Mouse (Mus musculus) forebrain, embryonic 15.5 days (tissue): ENCODE data around the gene Smok3b. TPM values are rescaled to one million over a fixed set of nuclear protein-coding genes. Genes with fewer than 3 reads are reported as not detected.

Experiments
- ATAC-seq: fragments of 200-750 bp; cut with Nextera tagmentation; replicated peaks from 2 replicates; pipeline ENCODE4 v1.8.0; 2017; ENCODE audit warnings: mild to moderate bottlenecking, moderate TSS enrichment, moderate library complexity
- H3K27ac ChIP-seq: fragments of 300-500 bp; sonication (generic); replicated peaks from 2 replicates; pipeline ENCODE4 v1.5.1; 2015; ENCODE audit warnings: mild to moderate bottlenecking, inconsistent platforms
- H3K27me3 ChIP-seq: fragments of 300-500 bp; sonication (generic); 2 replicates; pipeline ENCODE4 v1.6.1; 2015; ENCODE audit warnings: inconsistent platforms
- H3K36me3 ChIP-seq: fragments of 300-500 bp; sonication (generic); 2 replicates; pipeline ENCODE4 v1.6.1; 2015; ENCODE audit warnings: mild to moderate bottlenecking, inconsistent platforms
- H3K4me1 ChIP-seq: fragments of 300-500 bp; sonication (generic); 2 replicates; pipeline ENCODE4 v1.6.1; 2015; ENCODE audit warnings: inconsistent platforms
- H3K4me2 ChIP-seq: fragments of 300-500 bp; sonication (generic); replicated peaks from 2 replicates; pipeline ENCODE4 v1.6.1; 2015; ENCODE audit warnings: mild to moderate bottlenecking, inconsistent platforms
- H3K4me3 ChIP-seq: fragments of 300-500 bp; sonication (generic); 2 replicates; pipeline ENCODE4 v1.5.1; 2015; ENCODE audit warnings: mild to moderate bottlenecking, inconsistent platforms
- H3K9ac ChIP-seq: fragments of 300-500 bp; sonication (generic); replicated peaks from 2 replicates; pipeline ENCODE4 v1.6.1; 2015; ENCODE audit warnings: mild to moderate bottlenecking, inconsistent platforms
- H3K9me3 ChIP-seq: fragments of 300-500 bp; sonication (generic); 2 replicates; pipeline ENCODE4 v1.6.1; 2016; ENCODE audit warnings: inconsistent platforms
- WGBS: fragments of 180-500 bp; shearing (Covaris S2); methylation state at CpG from one replicate; pipeline ENCODE4 v1.1.7; 2015; ENCODE audit warnings: mixed read lengths; 5-methylcytosine and 5-hydroxymethylcytosine counted together
- polyA plus RNA-seq: library from polyadenylated mRNA; unstranded; fragments of >200 nt; fragmentation: Nextera tagmentation; extraction: Ambion mirVana; gene quantifications from 2 replicates; pipeline ENCODE4 v1.2.1, GENCODE M21; 2015

The Smok3b gene
- polyA plus RNA-seq, 1 experiment from 2014 or later, result not detected

DNA sequence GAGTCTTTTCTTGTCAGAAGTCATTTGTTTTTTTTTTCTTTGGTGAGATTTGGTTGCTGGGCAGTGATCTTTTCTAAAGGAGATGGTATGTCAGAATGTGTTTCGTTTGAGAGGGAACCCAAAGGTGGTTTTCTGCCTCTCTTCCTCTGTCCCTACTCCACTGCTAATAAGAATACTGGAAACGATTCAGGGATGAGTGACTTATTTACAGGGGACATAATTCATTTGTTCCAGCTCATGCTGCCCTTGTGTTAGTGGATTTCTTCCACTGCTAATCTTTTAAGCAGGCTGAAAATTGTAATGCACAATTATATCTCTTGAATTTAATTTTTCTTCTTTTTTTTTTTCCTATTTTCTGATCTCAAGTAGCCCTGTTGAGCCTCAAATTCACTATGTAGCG lies 65.6 kb downstream of the Smok3b start:
- Histone ChIP-seq H3K9me3 (no peaks in the 10 kb centered on the region), H3K4me2 (peak overlapping the region; percentile 67), H3K36me3 (peaks cover 6% of the 10 kb centered on the region; the same call in 1 of the 2 replicates), H3K27me3 (no peaks in the 10 kb centered on the region), H3K4me1 (peaks cover 38% of the 10 kb centered on the region), H3K9ac (peak overlapping the region; percentile 30; the same call in 1 of the 2 replicates), H3K4me3 (peak overlapping the region; percentile 94; the same call in 1 of the 2 replicates), H3K27ac (no peak overlapping the region)
- no peak for ATAC-seq
- 90% methylated on average over 3 of the region's 3 CpGs for WGBS

DNA sequence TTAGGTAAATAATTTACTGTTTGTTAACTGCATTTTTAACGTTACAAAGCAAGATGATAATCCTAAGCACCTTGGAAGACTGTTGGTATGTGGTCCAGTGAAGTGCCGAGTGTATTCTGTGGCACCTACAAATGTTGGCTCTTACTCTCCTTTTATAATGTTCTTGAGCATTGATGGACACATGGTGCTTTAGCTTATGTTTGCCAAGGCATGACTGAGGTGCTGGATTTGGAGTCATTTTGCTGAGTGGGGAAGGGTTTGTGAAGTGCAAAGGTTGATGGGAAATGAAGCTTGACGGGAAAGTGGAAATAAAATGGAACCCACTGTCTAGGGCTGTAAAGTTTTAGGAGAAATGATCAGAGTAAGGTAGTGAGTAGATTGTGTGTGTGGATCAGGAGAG lies 67.1 kb downstream of the Smok3b start:
- Histone ChIP-seq H3K27ac (no peak overlapping the region), H3K9ac (no peak overlapping the region), H3K27me3 (no peaks in the 10 kb centered on the region), H3K9me3 (no peaks in the 10 kb centered on the region), H3K4me1 (peaks cover 38% of the 10 kb centered on the region), H3K36me3 (peaks cover 15% of the 10 kb centered on the region), H3K4me3 (no peak overlapping the region), H3K4me2 (no peak overlapping the region)
- WGBS, result 84% methylated on average over 3 of the region's 3 CpGs
- ATAC-seq, result no peak

DNA sequence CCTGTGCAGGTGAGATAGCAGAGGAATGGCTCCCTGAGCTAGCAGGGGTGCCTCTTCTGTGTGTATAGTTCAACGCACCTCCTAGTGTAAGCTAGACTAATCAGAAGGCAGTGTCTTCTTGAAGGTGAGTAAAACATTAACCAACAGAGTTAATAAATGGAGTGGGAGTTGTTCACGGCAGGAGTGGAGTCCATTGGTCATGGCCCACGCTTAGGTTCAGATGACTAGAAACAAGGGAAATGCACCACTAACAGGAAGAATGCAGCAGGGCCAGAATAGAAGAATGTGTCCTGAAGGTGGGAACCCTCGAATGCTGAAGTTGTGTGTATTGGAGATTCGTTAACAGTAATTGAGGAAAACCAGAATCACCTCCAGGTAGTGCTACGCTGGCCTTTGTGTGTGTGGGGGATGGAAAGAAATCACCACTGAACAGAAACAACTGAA lies 67.9 kb downstream of the Smok3b start:
- Histone ChIP-seq H3K4me2 (no peak overlapping the region), H3K9me3 (no peaks in the 10 kb centered on the region), H3K36me3 (peaks cover 23% of the 10 kb centered on the region), H3K4me3 (no peak overlapping the region), H3K9ac (no peak overlapping the region), H3K4me1 (peaks cover 38% of the 10 kb centered on the region), H3K27ac (no peak overlapping the region), H3K27me3 (no peaks in the 10 kb centered on the region)
- no peak for ATAC-seq
- 77% methylated on average over 6 of the region's 6 CpGs for WGBS

DNA sequence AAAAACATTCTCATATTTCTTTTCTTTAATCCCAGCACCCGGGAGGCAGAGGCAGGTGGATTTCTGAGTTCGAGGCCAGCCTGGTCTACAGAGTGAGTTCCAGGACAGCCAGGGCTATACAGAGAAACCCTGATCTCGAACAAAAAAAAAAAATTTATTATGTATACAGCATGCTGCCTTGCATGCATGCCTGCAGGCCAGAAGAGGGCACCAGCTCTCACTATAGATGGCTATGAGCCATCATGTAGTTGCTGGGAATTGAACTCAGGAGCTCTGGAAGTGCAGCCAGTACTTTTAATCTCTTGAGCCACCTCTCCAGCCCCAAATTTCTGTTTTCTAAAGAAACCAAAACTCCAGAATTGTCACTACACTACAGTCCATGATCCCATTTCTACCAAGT lies 69.0 kb downstream of the Smok3b start:
- H3K27ac ChIP-seq, result no peak overlapping the region
- H3K9me3 ChIP-seq, result no peaks in the 10 kb centered on the region
- no peak for ATAC-seq
- H3K4me1 ChIP-seq, result peaks cover 35% of the 10 kb centered on the region
- peaks cover 34% of the 10 kb centered on the region for H3K36me3 ChIP-seq
- no peak overlapping the region for H3K4me2 ChIP-seq
- H3K4me3 ChIP-seq, result no peak overlapping the region
- 80% methylated on average over 3 of the region's 3 CpGs for WGBS
- H3K27me3 ChIP-seq, result no peaks in the 10 kb centered on the region
- H3K9ac ChIP-seq, result no peak overlapping the region

DNA sequence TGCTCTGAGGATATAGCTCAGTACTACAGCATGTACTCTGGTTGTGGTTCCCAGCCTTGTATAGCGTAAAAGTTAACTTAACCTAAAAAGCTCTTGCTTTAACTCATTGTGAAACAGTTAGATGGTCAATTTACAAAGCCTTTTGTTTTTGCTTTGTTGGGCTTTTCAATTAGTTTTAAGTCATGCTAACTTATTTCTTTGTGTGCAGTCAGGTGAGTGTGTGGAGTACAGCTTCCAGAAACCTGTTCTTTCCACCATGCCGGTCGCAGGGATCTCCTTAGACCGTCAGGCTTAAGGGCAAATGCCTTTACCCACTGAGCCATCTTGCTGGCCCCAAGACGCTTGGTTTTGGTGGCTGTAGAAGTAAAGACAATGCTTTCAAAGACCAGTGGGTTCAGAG lies 69.5 kb downstream of the Smok3b start:
- peaks cover 37% of the 10 kb centered on the region for H3K36me3 ChIP-seq
- no peaks in the 10 kb centered on the region for H3K27me3 ChIP-seq
- 89% methylated on average over 5 of the region's 5 CpGs for WGBS
- H3K4me3 ChIP-seq, result no peak overlapping the region
- H3K4me2 ChIP-seq, result no peak overlapping the region
- no peak overlapping the region for H3K9ac ChIP-seq
- no peaks in the 10 kb centered on the region for H3K9me3 ChIP-seq
- H3K4me1 ChIP-seq, result peaks cover 35% of the 10 kb centered on the region
- H3K27ac ChIP-seq, result no peak overlapping the region
- no peak for ATAC-seq

DNA sequence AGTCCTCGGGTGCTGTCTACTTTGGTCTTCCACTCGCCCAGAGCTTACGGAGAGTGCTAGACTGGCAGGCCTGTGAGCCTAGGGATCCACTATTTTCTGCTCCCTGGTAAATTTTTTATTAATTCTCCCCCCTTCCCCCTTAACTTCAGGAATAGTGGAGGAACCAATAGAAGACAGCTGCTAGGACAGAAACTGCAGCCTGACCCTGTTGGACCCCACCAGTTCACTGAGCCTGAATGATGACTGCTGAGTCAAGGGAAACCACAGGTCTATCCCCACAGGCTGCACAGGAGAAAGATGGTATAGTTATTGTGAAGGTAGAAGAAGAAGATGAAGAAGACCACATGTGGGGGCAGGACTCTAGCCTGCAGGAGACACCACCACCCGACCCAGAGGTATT lies 71.5 kb downstream of the Smok3b start:
- 93% methylated on average over 4 of the region's 4 CpGs for WGBS
- H3K4me2 ChIP-seq, result no peak overlapping the region
- no peaks in the 10 kb centered on the region for H3K9me3 ChIP-seq
- peaks cover 17% of the 10 kb centered on the region for H3K4me1 ChIP-seq
- H3K9ac ChIP-seq, result no peak overlapping the region
- no peaks in the 10 kb centered on the region for H3K27me3 ChIP-seq
- no peak overlapping the region for H3K4me3 ChIP-seq
- H3K27ac ChIP-seq, result no peak overlapping the region
- ATAC-seq, result no peak
- H3K36me3 ChIP-seq, result peaks cover 57% of the 10 kb centered on the region

DNA sequence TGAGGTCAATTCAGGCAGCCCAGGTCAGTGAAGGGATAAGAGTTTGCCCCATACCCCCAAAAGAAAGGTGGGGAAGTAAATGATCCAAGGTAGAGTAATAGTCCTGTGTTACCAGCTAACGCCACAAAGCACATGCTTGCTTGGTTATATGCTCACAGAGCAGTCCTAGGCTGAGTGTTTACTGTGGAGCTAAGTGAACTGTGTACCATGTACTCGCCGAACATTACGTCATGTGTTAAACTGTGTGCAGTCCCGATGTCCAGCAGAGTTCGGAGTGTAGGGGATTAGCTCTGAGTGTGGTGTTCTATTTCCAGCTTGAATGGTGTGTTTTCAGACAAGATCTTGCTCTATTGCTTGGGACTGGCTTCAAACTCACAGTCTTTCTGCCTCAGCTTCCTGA lies 73.2 kb downstream of the Smok3b start:
- ATAC-seq, result no peak
- peaks cover 68% of the 10 kb centered on the region for H3K36me3 ChIP-seq
- 94% methylated on average over 6 of the region's 6 CpGs for WGBS
- no peaks in the 10 kb centered on the region for H3K9me3 ChIP-seq
- H3K27me3 ChIP-seq, result no peaks in the 10 kb centered on the region
- H3K9ac ChIP-seq, result no peak overlapping the region
- no peak overlapping the region for H3K27ac ChIP-seq
- no peak overlapping the region for H3K4me2 ChIP-seq
- no peak overlapping the region for H3K4me3 ChIP-seq
- 0 out of 2 replicates have a peak, but pooled peaks cover 2% of the 10 kb centered on the region for H3K4me1 ChIP-seq

Other genes starting within 250 kb of the Smok3b start
- 36.9 and 42.4 TPM in 2 replicates for gene Ppp1r35, start 242.6 kb upstream of the Smok3b start, polyA plus RNA-seq
- gene Mepce, start 233.8 kb upstream of the Smok3b start, polyA plus RNA-seq, result 12.3 and 12.6 TPM in 2 replicates
- 10.4 and 11.3 TPM in 2 replicates for gene Zcwpw1, start 233.6 kb upstream of the Smok3b start, polyA plus RNA-seq
- 0.42 and 0.45 TPM in 2 replicates for gene Pilra, start 185.1 kb upstream of the Smok3b start, polyA plus RNA-seq
- gene Pilrb1, start 163.3 kb upstream of the Smok3b start, polyA plus RNA-seq, result not detected in 2 replicates
- gene Pilrb2, start 149.6 kb upstream of the Smok3b start, polyA plus RNA-seq, result not detected in 2 replicates
- not detected in 2 replicates for gene Cyp3a13, start 99.8 kb upstream of the Smok3b start, polyA plus RNA-seq
- 0.11 TPM in 2 replicates for gene Gjc3, start 58.3 kb upstream of the Smok3b start, polyA plus RNA-seq
- gene Azgp1, start 39.9 kb upstream of the Smok3b start, polyA plus RNA-seq, result not detected in 2 replicates
- gene Smok3a, start 168 bp upstream of the Smok3b start, polyA plus RNA-seq, result not detected in 2 replicates
- not detected in 2 replicates for gene Smok3c, start 31.8 kb downstream of the Smok3b start, polyA plus RNA-seq
- 27.8 and 28.0 TPM in 2 replicates for gene Zkscan1, start 63.7 kb downstream of the Smok3b start, polyA plus RNA-seq
- gene Zscan21, start 95.5 kb downstream of the Smok3b start, polyA plus RNA-seq, result 113 and 118 TPM in 2 replicates
- 42.5 and 47.1 TPM in 2 replicates for gene Zfp113, start 134.3 kb downstream of the Smok3b start, polyA plus RNA-seq
- 289 and 293 TPM in 2 replicates for gene Cops6, start 139.6 kb downstream of the Smok3b start, polyA plus RNA-seq
- 29.5 and 29.6 TPM in 2 replicates for gene Ap4m1, start 150.6 kb downstream of the Smok3b start, polyA plus RNA-seq
- 188 and 191 TPM in 2 replicates for gene Mcm7, start 151.0 kb downstream of the Smok3b start, polyA plus RNA-seq
- 90.9 and 96.2 TPM in 2 replicates for gene Taf6, start 166.0 kb downstream of the Smok3b start, polyA plus RNA-seq
- gene Cnpy4, start 166.1 kb downstream of the Smok3b start, polyA plus RNA-seq, result 34.7 and 36.8 TPM in 2 replicates
- gene Mblac1, start 172.9 kb downstream of the Smok3b start, polyA plus RNA-seq, result 12.9 and 14.0 TPM in 2 replicates
- not detected in 2 replicates for gene Nxpe5, start 204.5 kb downstream of the Smok3b start, polyA plus RNA-seq
- gene Lamtor4, start 234.1 kb downstream of the Smok3b start, polyA plus RNA-seq, result 75.3 and 84.8 TPM in 2 replicates
- gene BC037034, start 242.6 kb downstream of the Smok3b start, polyA plus RNA-seq, result 12.9 and 14.0 TPM in 2 replicates